Mouse (Mus musculus): ENCODE data around the gene Ttc5.

DNA sequence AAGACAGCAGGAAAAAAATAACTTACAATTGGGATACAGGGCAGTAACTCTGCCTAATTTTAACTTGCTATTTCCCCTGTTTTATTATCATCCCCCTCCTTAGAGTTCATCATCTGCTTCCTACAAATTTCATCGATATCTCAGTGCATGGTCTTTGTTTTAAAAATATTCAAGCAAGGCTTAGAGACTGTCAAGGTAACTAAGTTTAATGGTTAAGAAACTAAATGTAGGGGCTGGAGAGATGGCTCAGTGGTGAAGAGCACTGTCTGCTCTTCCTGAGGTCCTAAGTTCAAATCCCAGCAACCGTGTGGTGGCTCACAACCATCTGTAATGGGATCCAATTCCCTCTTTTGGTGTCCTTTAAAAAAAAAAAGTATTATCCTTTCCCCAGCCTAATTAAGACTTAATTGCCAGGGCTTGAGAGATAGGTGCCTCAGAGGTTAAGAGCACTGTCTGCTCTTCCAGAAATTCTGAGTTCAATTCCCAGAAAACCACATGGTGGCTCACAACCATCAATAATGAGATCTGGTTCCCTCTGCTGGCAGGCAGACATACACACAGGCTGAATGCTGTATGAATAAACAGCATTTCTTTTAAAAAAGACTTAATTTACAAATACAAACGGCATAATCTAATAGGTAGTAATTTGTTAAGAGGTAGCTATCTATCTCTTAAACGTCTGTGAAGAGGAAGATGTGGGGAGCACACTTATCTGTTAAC, 17.7 kb upstream of the Ttc5 start:
- TF ChIP-seq POLR2A (IDR thresholded peaks at IDR 0.05; ENCODE audit: low read depth, low read length): no peak
- no peak for TF ChIP-seq CTCF (IDR thresholded peaks at IDR 0.05; ENCODE audit: extremely low read depth, insufficient read length, insufficient replicate concordance, low read depth, low read length)

Measured in small intestine, adult 2 months (tissue).